Mouse (Mus musculus) c-Kit-negative CD71-positive TER-119-positive erythroid progenitor cells, embryonic 14.5 days (primary cell): ENCODE results near the gene Zfp598.

ENCODE experiments used
- DNase-seq: peaks from one replicate; pipeline ENCODE4 v3.0.0-alpha.2; 2013; ENCODE audit warnings: low read depth, low spot score

The Zfp598 gene

DNA sequence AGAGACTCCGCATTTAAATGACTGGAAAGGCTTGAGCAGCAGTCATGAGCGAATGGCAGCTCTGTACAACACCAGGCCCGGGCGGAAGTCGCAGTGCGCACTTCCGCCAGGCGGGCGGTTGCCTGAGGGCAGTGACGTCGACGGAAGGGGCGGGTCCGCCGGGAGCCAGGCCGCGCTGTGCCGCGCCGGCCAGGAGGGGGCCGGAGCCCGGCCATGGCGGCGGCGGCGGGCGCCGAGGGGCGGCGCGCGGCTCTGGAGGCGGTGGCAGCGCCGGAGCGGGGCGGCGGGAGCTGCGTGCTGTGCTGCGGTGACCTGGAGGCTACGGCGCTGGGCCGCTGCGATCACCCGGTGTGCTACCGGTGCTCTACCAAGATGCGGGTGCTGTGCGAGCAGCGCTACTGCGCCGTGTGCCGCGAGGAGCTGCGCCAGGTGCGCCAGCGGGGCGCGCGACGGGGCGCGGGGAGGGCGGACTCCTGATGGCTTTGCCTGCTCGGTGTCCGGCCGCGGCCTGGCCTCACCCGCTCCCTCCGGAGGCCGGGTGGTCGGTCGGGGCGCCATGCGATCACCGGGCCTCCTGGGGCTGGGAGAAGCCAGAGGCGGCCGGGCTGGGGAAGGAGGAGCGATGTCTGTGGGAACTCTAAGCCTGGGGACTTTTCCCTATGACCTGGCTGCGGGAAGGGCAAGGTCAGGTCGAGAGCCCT lies at the start of gene Zfp598:
Gene Zfp598 (plus strand): TSS at position 143 of the 701 bp plus-strand sequence.
- DNase-seq = peak; percentile 85

DNA sequence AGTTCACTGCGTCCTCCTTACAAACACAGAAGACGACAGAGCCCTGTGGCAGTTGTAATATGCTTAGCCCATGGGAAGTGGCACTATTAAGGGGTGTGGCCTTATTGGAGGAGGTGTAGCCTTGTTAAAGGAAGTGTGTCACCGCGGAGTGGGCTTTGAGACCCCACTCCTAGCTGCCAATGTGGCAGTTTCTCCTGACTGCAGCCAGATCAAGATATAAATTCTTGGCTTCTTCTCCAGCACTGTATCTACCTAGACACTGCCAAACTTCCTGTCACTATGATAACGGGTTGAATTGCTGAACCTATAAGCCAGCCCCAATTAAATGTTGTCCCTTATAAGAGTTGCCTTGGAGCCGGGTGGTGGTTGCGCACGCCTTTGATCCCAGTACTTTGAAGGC lies 44.0 kb upstream of the Zfp598 start:
- no peak for DNase-seq

DNA sequence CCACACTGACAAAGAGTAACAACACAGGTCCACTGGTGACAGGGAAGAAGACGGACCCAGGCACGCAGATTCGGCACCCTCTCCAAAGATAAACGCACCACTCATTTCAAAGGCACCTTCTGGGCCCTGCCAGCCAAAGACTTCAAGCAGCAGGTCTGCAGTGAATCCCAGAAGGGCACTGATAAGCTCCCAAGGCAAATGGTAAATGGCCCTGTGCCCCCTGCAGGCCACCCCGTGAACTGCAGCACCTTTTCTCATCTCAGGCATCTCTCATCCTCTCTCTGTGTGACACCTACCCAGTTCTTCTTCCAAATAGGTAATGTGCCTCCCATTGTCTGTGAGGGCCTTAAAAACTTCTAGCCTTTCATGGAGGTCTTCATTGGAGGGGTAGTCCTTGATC lies 40.8 kb upstream of the Zfp598 start:
- peak; percentile 69 for DNase-seq

DNA sequence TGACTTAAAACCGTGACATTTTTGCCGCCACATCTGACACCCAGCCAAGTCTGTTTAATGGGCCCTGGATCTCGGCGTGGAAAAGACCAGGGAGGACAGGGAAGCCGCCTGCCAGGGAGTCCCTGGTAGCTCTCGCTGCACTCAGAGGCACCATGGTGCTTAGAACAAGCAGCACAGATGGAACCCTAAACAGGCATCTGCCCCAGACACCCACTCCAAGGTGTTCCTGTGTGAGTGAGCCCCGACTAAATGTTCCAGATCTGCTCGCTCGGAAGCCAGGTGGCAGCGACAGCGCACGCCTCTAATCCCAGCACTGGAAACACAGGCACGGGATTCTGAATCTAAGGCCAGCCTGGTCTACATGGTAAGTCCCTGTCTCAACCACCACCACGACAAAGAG lies 39.4 kb upstream of the Zfp598 start:
- no peak for DNase-seq

DNA sequence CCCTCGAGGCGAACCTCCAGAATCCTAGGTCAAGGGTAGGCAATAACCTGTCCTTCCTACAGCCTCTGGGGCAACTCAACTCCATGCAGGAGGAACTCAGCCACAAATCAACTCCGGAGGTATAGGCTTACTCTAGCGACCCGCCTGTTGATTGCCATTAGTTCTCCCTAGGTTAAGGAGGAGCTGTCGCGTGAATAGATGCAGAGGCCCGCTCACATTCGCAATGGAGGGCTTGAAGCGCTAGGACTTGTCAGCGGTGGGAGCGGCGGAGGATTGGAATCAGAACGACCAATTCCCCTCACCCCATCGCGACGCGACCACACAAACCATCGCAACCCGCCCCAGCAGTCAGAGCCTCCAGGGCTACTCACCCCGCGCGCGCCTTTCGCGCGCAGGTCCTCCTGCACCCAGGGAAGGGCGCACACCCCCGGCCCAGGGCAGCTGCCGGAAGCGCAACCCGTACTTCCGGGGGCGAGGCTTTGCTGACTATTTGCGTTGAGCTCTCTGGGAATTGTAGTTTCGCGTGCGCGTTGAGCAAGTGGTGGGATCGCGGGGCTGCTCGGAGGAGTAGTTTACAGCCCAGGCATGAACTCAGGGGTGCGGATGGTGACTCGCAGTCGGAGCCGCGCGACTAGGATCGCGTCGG lies 37.2 kb upstream of the Zfp598 start, which contains the start of the genes Tsc2 and Nthl1:
Gene Tsc2 (minus strand): TSS at position 464 of the 646 bp plus-strand sequence.
Gene Nthl1 (plus strand): TSS at position 514 of the 646 bp plus-strand sequence.
- peak; percentile 39 for DNase-seq

DNA sequence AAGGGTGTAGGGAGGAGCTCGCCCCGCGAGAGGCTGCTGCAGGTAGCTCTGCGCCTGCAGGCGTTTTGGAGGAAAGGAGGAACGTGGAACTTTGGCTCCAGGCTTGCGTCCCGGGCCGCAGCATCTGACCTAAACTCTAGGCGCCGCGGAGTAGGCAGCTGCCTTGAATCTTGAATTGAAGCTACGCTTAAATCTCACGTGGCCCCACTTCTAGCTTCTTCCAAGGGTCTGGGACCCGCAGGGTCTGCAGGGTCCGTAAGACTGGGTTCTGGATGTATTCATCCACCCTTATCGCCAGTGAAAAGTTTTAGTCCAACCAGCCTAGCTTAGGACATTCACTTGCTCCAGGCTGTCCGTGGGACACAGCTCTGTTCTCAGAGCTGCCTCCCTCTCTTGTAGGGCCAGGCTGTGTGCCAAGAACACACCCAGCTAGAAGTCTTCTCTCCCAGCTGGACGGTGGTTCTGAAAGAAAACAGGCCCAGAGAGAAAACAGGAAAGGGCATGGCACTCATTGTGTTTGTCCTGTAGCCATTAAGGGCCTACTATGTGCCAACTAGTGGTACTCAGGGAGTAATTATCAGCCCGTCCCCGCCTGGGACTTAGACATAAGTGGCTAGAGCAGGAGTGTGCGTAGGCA lies 36.6 kb upstream of the Zfp598 start:
- no peak for DNase-seq

DNA sequence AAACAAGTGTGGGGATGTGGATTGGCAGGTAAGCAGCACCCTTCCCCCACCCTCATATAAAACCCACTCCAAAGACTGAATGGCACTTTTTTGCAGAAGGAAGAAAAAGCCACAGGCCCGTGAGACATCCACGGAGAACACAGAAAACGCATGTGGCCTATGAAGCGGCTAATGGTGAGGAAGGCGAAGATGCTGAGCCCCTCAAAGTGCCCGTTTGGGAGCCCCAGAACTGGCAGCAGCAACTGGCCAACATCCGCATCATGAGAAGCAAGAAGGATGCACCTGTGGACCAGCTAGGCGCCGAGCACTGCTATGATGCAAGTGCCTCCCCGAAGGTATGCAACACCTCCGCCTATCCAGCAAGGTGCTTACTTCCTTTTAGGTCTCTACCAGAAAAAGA lies 35.7 kb upstream of the Zfp598 start:
- no peak for DNase-seq

DNA sequence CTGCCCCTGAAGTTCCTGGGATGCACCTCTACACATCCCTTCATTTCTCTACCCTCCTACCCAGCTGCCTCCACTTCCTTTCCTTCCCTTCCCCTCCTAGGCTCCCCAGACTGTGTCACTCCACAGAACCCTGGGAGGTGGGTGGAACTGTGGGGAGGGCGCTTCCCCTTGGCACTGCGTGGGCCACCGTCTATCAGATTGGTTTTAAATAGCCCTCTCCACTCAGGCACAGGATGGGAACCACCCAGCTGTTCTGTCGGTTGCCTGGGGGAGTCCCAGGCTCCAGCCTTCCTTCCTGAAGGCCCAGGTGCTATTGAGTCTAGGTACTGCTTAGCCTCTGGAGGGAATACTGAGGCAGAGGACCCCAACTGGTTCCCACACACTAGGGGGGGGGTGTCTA lies 34.5 kb upstream of the Zfp598 start:
- no peak for DNase-seq

DNA sequence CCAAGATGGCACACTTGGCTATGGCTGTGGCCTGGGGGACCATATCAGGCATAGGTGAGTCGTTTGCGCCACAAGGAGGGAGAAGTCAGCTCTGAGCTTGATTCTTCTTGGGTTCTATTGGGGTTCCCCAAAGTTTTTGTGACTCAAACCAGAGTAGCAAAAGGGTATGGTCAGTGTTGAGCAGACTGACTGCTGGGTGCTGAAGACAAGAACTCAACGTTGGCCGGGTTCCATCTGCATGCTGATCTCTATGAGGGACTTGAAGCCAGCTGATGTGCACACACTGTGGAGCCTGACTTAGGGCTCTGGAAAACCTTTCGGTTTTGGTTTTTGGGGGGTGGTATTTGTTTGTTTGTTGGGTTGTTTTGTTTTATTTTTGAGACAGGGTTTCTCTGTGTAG lies 33.8 kb upstream of the Zfp598 start:
- DNase-seq = no peak

DNA sequence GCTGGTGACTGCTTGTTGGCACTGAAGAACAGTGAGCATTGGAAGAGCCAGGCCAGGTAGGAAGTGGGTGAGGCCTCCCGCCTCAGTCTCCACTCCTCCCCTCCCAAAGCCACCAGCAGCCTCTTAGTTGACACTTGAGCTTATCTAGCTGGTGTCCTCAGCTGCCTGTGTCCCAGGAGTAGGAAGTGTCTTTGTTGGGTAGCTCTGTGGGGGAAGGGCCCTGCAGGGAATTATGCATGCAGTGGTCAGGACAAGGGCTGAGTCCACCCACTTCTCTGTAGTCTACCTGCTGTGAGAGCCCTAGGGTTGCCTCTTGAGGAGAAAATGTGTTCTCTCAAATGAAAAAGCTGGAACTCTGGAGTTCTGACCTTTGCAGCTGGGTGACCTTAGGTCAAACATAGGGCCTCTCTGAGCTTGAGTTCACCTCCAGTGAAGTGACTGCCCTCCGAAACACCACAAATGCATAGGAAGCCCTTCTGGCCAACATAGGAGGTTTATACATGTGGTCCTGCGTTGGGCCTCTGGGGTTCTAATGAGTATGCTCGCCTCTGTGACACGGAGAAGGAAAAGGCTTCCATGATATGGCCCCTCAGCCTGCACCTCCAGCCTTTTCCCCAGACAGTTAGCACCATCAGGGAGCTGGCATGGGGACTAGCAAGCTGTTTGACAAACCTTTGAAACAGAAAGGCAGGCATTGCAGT lies 32.6 kb upstream of the Zfp598 start:
- no peak for DNase-seq

DNA sequence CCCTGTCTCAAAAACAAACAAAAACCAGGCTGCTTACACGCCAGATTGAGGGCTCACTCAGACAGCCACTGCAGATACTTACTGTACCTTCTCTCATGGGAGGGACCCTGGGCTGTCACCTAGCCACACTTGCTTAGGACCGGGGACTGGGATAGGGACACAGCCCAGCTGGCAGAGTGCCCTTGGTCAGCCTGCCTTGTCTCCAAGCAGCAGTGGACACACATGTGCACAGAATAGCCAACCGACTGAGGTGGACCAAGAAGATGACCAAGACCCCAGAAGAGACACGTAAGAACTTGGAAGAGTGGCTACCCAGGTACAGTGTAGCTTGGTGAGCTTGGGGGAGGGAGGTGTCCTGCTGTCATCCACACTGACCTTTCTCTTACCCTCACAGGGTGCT lies 31.3 kb upstream of the Zfp598 start:
- DNase-seq = no peak

DNA sequence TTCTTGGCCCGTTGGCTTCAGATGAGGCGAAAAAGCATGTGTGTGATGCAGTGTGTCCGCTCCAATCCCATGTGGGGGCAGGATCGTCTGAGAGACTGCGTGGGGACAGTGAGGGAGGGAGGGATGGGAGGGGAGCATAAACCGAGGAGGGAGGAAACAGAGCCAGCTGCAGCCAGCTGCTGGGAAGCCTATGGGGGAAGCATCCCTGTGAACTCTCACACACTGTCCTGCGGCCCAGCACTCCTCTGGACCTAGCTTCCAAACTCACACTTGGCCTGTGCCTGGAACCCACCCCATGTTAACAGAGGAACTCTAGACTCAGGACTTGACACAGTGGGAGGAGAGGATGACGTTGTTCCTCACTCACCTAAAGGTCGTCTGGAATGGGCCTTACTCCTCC lies 30.6 kb upstream of the Zfp598 start:
- DNase-seq = no peak

DNA sequence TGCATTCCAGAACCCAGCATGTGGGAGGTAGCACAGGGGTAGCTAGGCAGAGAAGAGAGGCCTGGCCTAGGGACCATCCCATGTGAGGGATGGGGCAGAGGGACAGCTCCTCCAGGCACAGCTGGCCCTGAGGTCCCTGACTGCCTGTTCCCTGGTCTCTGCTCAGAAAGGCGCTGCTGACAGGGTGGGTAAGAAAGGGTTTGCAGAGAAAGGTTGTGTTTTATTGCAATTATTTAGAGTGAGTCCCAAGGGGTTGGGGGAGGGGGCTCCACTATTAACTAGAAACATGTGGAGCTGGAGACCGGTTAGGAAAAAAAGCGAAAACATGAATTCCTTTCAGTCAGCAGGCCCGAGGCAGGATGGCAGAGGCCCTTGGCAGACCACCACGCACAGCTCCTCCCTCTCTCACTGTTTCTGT lies 29.9 kb upstream of the Zfp598 start:
- no peak for DNase-seq

DNA sequence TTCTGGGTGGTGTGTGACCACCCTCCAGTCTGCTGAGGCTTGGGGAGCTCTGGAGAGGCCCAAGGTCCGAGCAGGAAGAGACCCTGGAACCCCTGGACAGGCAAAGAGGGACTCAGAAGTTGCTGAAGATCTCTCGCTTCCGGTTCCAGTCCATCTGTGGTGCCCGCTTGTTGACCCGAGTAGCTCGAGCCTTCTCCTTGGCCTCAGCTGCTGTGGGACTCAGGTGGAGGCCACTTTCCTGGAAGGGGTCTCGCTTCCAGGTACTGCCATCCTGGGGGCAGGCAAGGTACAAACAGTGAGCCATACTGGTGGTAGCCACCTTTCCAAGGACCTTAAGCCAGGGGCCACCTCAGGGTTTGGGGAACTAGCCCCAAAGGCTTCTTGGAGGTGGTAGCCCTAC lies 29.4 kb upstream of the Zfp598 start:
- no peak for DNase-seq

DNA sequence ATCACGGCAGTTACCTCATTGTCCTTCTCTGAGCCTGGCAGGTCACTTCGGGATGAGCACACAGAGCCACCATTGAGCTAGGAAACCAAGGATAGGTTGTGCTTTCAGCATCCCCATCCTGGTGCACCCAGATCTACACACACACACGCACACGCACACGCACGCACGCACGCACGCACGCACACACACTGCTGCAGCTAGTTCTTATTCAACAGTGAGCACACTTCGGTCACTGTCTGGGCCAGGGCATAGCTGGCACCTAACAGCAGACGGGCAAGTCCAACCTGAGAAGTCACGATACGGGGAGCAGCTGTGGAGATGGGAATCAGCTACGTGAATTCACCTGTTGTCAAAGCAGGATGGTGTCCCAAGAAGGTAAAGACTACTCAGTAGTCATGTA lies 28.9 kb upstream of the Zfp598 start:
- DNase-seq = no peak

DNA sequence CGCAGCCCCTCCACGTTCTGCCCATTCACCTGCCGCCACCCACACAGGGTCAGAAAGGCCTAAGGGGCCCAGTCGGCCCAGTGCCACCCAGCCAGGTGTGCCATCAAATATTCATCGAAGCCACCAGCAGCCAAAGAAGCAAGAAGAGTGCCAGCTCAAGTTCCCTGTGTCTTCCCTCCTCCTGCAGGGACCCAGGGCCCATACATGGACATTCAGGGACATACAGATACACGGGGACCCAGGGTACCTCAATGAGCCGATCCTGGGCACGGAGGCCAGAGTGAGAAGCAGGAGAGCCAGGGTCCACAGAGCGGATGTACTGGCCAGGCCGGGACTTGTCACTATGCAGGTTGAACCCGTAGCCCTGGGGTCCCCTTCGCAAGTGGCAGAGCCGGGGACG lies 27.5 kb upstream of the Zfp598 start:
- DNase-seq = no peak

DNA sequence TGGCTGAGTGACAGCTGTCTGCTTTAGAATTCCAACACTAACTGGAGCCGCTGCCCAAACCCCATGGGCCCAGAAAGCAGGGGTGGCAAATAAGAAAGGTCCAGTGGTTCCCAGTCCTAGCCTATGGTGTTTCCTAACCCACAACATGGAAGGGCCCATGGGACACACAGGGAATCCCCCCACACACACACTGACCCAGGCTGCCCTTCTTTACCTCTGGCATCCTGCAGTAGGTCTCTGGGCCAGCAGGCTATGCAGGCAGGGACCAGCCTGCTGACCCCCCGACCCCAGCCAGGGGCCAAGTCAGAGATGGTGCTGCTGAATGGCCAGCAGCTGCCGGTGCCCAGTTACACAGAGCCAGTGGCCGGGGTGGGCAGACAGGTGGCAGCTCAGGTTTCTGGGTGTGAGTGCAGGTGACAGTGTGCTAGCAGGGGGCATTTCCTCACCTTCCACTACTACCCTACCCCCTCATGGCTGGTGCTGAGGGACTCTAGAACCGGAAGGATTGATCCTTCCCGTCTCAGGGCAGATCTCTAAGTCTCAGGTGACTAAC lies 26.6 kb upstream of the Zfp598 start:
- no peak for DNase-seq

DNA sequence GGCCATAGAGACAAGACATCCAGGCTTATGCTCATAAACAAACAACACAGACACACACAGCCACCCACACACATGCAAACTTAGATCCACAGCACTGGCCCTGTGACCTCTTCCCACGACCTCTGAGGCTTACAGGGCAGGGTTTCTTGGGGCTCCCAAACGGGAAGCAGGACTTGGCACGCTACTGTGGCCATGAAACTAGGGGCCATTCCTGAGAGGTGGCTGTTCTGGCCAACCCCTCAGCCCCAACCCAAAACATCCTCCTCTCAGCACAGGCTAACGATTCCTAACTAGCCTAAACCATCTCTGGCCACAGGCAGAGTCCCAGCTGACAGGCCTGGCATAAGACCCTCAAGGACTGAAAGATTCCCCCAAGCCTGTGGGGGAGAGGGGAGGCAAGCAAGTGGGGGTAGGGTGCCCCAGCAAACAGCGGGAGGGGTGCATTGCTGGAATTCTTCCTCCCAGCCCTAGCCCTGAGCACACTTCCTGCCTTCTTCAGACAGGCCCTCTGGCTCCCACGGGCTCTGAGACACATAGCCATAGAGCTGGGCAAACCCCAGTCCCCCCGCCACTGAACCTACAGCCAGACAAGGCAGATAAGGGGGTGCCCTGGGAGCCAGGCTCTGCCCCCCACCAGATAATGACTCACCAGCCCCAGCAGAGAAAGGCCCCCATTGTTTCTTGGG lies 25.3 kb upstream of the Zfp598 start:
- DNase-seq = no peak

DNA sequence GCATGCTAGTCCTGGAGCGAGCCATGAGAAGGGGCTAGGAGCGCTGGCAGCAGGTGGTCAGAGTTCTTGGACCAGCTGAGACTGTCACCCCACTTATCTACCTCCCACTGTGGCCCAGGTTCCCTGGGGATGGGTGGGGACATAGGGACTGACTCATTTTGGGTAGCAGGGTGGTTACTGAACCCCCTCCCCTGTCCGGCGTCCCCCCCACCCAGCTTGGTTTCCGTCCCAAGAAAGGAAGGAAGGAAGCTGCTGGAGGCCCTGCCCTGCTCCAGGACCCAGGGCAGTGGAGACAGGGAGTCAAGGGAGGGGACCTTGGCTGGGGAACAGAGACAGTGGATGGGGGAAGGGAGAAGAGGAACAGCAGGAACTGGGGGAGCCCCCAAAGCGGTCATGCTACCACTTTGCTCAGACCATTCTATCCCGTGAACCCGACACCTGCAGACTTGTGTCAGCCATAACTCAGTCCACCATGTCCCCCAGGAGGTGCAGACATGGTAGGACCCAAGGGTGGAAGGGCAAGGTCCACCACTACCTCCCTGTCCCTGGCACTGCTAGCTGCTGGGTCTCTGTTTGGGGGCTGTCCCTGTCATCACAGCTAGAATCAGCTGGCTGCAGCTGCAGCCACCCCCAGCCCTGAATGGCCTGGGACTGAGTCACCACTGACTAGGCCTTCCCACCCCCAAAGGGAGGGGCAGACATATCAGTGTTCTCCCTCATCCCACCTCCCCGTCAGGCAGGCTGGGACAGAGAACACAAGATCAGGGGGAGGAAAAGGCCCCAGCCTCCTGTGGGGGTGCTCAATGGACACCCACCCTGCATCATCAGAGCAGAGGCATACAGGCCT lies 24.4 kb upstream of the Zfp598 start:
- no peak for DNase-seq

DNA sequence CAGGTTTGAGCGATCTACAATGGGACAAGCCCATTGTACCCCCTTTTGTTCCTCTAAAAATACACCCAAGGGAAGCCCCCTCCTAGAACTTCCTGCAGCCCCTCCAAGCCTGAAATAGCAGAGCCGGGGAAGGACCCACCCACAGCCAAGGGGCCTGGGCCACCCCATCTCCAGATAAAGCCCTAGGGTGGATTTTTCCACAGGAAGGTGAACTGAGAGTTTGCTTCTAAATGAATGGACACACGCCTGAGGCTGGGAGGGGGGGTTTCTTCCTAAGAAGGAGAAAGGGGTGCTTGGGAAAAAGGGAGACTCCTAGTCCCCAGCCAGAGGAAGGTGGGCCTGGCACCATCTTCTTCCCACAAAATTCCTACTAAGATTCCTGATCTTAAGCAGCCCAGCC lies 23.6 kb upstream of the Zfp598 start:
- DNase-seq = no peak
